Mouse (Mus musculus) myocyte (in vitro differentiated cells): ENCODE data around the gene Meis1. TPM values are rescaled to one million over a fixed set of nuclear protein-coding genes. Genes with fewer than 3 reads are reported as not detected.

Experiments used
- H3K27me3 ChIP-seq: one replicate; pipeline ENCODE4 v1.6.1; 2011; ENCODE audit not compliant: control insufficient read depth, insufficient read depth, insufficient read length
- H3K36me3 ChIP-seq: one replicate; pipeline ENCODE4 v1.6.1; 2011; ENCODE audit not compliant: control insufficient read depth, insufficient read depth
- H3K4me2 ChIP-seq: one replicate; pipeline ENCODE4 v1.6.1; 2011; ENCODE audit warnings: low read depth, control low read depth
- H3K4me3 ChIP-seq: one replicate; pipeline ENCODE4 v1.5.1; 2011; ENCODE audit warnings: mild to moderate bottlenecking, control low read depth, moderate library complexity
- H3K79me2 ChIP-seq: one replicate; pipeline ENCODE4 v1.6.1; 2011; ENCODE audit not compliant: control insufficient read depth, insufficient read depth
- H3ac ChIP-seq: one replicate; pipeline ENCODE4 v1.6.1; 2011; ENCODE audit not compliant: control insufficient read depth, insufficient read length
- CEBPB ChIP-seq: IDR thresholded peaks from 2 replicates; pipeline ENCODE4 v1.6.1; 2011; ENCODE audit warnings: mild to moderate bottlenecking, moderate library complexity; ENCODE audit not compliant: poor library complexity, insufficient read depth, severe bottlenecking
- E2F4 ChIP-seq: IDR thresholded peaks from one replicate; pipeline ENCODE4 v1.6.1; 2011; ENCODE audit warnings: mild to moderate bottlenecking, control low read depth, moderate library complexity; ENCODE audit not compliant: insufficient read depth
- MAX ChIP-seq: IDR thresholded peaks from one replicate; pipeline ENCODE4 v1.6.1; 2011; ENCODE audit warnings: low read depth, mild to moderate bottlenecking, control low read depth
- MYOD1 ChIP-seq, 3 experiments: IDR thresholded peaks; one replicate each; pipeline ENCODE4 v1.6.1; 2011; ENCODE audit warnings: control low read depth in 2 of 3, low read depth in 2 of 3, mild to moderate bottlenecking in 2 of 3, moderate library complexity in 1 of 3; ENCODE audit not compliant: insufficient read length in 2 of 3, control insufficient read depth in 1 of 3
- MYOG ChIP-seq, 3 experiments: IDR thresholded peaks; one replicate each; pipeline ENCODE4 v1.6.1; 2011; ENCODE audit warnings: control low read depth in 2 of 3, low read depth in 2 of 3, mild to moderate bottlenecking in 2 of 3; ENCODE audit not compliant: insufficient read length in 2 of 3, control insufficient read depth in 1 of 3, insufficient read depth in 1 of 3
- POLR2A ChIP-seq: IDR thresholded peaks from one replicate; pipeline ENCODE4 v1.6.1; 2011; ENCODE audit warnings: low read depth, mild to moderate bottlenecking, control low read depth, moderate library complexity; ENCODE audit not compliant: insufficient read length
- POLR2AphosphoS2 ChIP-seq: IDR thresholded peaks from one replicate; pipeline ENCODE4 v1.6.1; 2011; ENCODE audit warnings: low read depth, control low read depth; ENCODE audit not compliant: insufficient read length
- REST ChIP-seq: IDR thresholded peaks from one replicate; pipeline ENCODE4 v1.6.1; 2011; ENCODE audit warnings: mild to moderate bottlenecking, control low read depth, moderate library complexity; ENCODE audit not compliant: insufficient read depth, insufficient read length
- SRF ChIP-seq: IDR thresholded peaks from one replicate; pipeline ENCODE4 v1.6.1; 2011; ENCODE audit warnings: low read depth; ENCODE audit not compliant: control insufficient read depth, insufficient read length
- TCF12 ChIP-seq: IDR thresholded peaks from one replicate; pipeline ENCODE4 v1.6.1; 2011; ENCODE audit warnings: mild to moderate bottlenecking, control low read depth; ENCODE audit not compliant: poor library complexity, insufficient read depth, severe bottlenecking
- TCF3 ChIP-seq: IDR thresholded peaks from one replicate; pipeline ENCODE4 v1.6.1; 2011; ENCODE audit warnings: low read depth, control low read depth; ENCODE audit not compliant: insufficient read length
- USF1 ChIP-seq: IDR thresholded peaks from one replicate; pipeline ENCODE4 v1.6.1; 2011; ENCODE audit warnings: low read depth, mild to moderate bottlenecking, control low read depth, moderate library complexity
- polyA plus RNA-seq: library from polyadenylated mRNA; unstranded; fragments of >200 nt; fragmentation: generic; extraction: Trizol; gene quantifications from one replicate; pipeline ENCODE4 v1.2.1, GENCODE M21; 2012; ENCODE audit warnings: missing spikeins

Meis1 gene
- polyA plus RNA-seq, 1 experiment: 7.1 TPM

- no peak overlapping the region for H3K4me2 ChIP-seq
- H3K27me3 ChIP-seq: no peaks in the 10 kb centered on the region
- H3K36me3 ChIP-seq: peaks cover 13% of the 10 kb centered on the region
- no peak overlapping the region for H3K4me3 ChIP-seq
- TF ChIP-seq CEBPB (no peak), TCF12 (no peak), E2F4 (no peak), REST (no peak), USF1 (no peak), MYOG (IDR thresholded peaks at IDR 0.05; ENCODE audit: control insufficient read depth in 1 of 3, insufficient read depth in 1 of 3, insufficient read length in 2 of 3, low read depth in 2 of 3) (no peak), TCF3 (no peak), MYOD1 (IDR thresholded peaks at IDR 0.05; ENCODE audit: control insufficient read depth in 1 of 3, insufficient read length in 2 of 3, low read depth in 2 of 3) (no peak), MAX (no peak), POLR2A (no peak), POLR2AphosphoS2 (no peak)
- no peaks in the 10 kb centered on the region for H3K79me2 ChIP-seq
- H3ac ChIP-seq: no peak overlapping the region
These were observed 22.0 kb downstream of the Meis1 start for GRCm38 (mm10) chr11:18996767-18997166.

- no peak overlapping the region for H3K4me3 ChIP-seq
- H3K79me2 ChIP-seq: no peaks in the 10 kb centered on the region
- H3K27me3 ChIP-seq: no peaks in the 10 kb centered on the region
- no peak overlapping the region for H3ac ChIP-seq
- H3K4me2 ChIP-seq: no peak overlapping the region
- peaks cover 13% of the 10 kb centered on the region for H3K36me3 ChIP-seq
- no peak for TF ChIP-seq E2F4
- no peak for TF ChIP-seq CEBPB
- no peak for TF ChIP-seq MYOG (IDR thresholded peaks at IDR 0.05; ENCODE audit: control insufficient read depth in 1 of 3, insufficient read depth in 1 of 3, insufficient read length in 2 of 3, low read depth in 2 of 3)
- no peak for TF ChIP-seq MYOD1 (IDR thresholded peaks at IDR 0.05; ENCODE audit: control insufficient read depth in 1 of 3, insufficient read length in 2 of 3, low read depth in 2 of 3)
- TF ChIP-seq TCF12: no peak
- no peak for TF ChIP-seq REST
- no peak for TF ChIP-seq SRF
- no peak for TF ChIP-seq MAX
- TF ChIP-seq USF1: no peak
- TF ChIP-seq POLR2A: no peak
- no peak for TF ChIP-seq TCF3
- TF ChIP-seq POLR2AphosphoS2: no peak
These were observed 22.5 kb downstream of the Meis1 start for GRCm38 (mm10) chr11:18996289-18996688.

- no peak overlapping the region for H3K4me3 ChIP-seq
- no peaks in the 10 kb centered on the region for H3K27me3 ChIP-seq
- no peaks in the 10 kb centered on the region for H3K79me2 ChIP-seq
- H3K4me2 ChIP-seq: no peak overlapping the region
- no peak overlapping the region for H3ac ChIP-seq
- TF ChIP-seq TCF12: no peak
- TF ChIP-seq TCF3: no peak
- no peak for TF ChIP-seq MAX
- no peak for TF ChIP-seq REST
- TF ChIP-seq MYOG (IDR thresholded peaks at IDR 0.05; ENCODE audit: control insufficient read depth in 1 of 3, insufficient read depth in 1 of 3, insufficient read length in 2 of 3, low read depth in 2 of 3): no peak
- no peak for TF ChIP-seq POLR2A
- TF ChIP-seq MYOD1 (IDR thresholded peaks at IDR 0.05; ENCODE audit: control insufficient read depth in 1 of 3, insufficient read length in 2 of 3, low read depth in 2 of 3): no peak
- TF ChIP-seq USF1: no peak
- TF ChIP-seq E2F4: no peak
- TF ChIP-seq SRF: no peak
- no peak for TF ChIP-seq POLR2AphosphoS2
- no peak for TF ChIP-seq CEBPB
- peaks cover 10% of the 10 kb centered on the region for H3K36me3 ChIP-seq
These were observed 26.0 kb downstream of the Meis1 start for GRCm38 (mm10) chr11:18992796-18993195.

- H3ac ChIP-seq: no peak overlapping the region
- no peaks in the 10 kb centered on the region for H3K27me3 ChIP-seq
- H3K79me2 ChIP-seq: no peaks in the 10 kb centered on the region
- H3K36me3 ChIP-seq: peaks cover 11% of the 10 kb centered on the region
- H3K4me2 ChIP-seq: no peak overlapping the region
- no peak overlapping the region for H3K4me3 ChIP-seq
- no peak for TF ChIP-seq E2F4
- no peak for TF ChIP-seq SRF
These were observed 28.5 kb downstream of the Meis1 start for GRCm38 (mm10) chr11:18990244-18990677.

- no peak for TF ChIP-seq USF1
- no peak for TF ChIP-seq SRF
- no peak for TF ChIP-seq TCF3
- TF ChIP-seq REST: no peak
- Histone ChIP-seq H3K4me2 (peak overlapping the region; percentile 44), H3K79me2 (no peaks in the 10 kb centered on the region), H3K27me3 (no peaks in the 10 kb centered on the region), H3K36me3 (peaks cover 11% of the 10 kb centered on the region), H3ac (no peak overlapping the region), H3K4me3 (no peak overlapping the region)
These were observed 29.0 kb downstream of the Meis1 start for GRCm38 (mm10) chr11:18989669-18990243.
